Mouse (Mus musculus): ENCODE measurements around the gene Mat2b.
A peak's percentile ranks its signal among the peaks of the same experiment; 100 is the strongest.
"Not testable (repeated sequence)": the region's sequence is repeated elsewhere in the genome, so short reads cannot be mapped to it uniquely, and the experiment has no call there.

The Mat2b gene

DNA sequence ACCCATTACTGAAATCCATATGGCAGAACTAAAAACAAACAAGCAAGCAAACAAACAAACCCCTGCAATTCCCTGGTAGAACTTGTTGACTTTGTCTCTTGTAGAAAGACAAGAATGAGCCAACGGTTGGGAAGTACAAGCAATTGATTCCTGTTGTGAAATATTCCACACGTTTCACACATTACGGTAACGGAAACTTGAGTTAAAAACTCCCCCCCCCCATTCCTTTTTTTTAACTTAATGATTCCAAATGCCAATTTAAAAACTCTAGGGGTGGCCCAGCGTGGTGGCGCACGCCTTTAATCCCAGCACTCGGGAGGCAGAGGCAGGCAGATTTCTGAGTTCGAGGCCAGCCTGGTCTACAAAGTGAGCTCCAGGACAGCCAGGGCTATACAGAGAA is at the start of gene Mat2b:
Gene Mat2b (minus strand): TSS at position 101 of the 400 bp plus-strand sequence.
- DNase-seq, result no peak

DNA sequence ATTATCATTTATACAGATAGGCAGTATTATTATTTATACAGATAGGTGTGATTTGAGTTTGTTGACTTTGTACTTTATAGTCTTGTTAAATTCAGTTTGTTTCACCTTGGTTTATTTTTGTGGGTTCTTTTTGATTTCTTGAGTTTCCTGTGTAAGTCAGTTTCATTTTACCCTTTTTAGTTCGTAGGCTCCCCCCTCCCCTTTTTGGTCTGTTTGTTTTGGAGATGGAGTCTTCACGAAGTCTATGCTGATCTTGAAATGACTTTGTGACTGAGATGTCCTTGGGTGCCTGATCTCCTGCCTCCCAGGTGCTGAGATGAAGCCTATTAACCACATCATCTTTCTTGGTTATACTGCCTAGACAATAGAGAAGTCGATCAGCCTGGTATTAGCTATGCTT is 49.3 kb upstream of the Mat2b start:
- DNase-seq, result no peak

DNA sequence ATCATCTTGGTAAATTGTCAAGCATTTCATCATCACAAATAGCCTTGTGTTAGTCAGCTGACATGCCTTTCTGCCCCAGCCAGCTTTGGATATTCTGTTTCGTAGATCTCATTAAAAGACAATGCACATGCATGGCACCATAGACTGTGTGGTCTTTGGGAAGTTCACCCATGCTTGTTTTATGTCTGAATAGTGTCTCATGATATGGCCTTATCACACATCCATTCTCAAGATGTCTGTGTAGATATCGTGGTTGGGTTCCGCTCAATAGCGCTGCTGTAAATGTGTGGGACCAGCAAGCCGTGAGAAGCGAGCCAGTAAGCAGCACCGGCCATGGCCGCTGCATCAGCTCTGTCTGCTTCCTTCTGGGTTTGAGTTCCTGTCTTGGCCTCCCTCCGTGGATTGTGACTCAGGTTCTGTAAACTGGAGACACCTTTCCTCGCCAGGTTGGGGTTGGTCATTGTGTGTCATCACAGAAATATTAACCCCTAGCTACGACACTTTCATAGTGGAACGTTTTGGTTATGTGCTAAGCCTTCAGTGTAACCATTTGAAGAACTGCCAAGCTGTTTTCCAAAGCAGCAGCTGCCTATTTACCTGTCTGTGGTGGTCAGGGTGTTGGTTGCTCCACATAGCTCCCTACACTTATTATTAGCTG is 46.7 kb upstream of the Mat2b start:
- no peak for DNase-seq

DNA sequence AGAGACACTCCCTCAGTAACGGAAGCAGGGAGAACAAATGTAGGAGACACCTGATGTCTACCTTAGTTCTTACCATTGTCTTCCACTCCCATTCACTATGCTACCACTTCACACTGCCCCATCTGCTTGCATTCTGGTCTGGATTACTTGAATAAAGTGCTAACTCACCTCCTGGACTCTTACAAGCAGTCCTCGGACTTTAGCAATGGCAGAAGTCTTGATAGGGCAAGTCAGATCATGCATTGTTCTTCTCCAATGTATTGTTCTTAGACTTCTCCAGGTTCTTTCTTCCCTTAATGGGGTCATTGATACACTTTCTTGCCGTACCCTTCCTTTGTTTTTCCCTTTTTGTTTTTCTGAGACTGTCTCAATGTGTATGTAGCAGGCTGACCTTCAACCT is 42.4 kb upstream of the Mat2b start:
- no peak for DNase-seq

DNA sequence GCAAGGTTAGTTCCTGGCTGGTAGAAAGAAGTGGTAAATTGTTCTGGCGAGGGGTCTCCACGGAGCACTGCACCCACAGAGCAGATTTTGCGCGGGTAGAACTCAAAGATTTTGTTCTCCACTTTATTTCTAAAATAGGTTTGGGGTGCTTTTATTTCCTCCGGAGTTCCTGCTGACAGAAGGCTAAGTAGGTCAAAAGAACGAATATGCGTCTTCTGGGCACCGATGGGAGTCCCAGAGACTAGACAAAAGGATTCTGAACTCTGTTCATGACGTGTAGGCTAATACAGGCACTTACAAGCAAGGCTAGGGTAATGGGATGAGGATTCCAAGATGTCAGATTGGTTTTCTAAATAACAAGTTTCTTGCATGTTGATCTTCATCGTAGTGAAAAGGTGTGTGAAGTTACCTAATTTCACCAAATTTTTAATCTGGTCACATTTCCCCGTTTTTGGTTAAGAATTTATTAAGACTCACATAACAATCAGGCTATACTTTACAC is 39.3 kb upstream of the Mat2b start:
- DNase-seq, result no peak

DNA sequence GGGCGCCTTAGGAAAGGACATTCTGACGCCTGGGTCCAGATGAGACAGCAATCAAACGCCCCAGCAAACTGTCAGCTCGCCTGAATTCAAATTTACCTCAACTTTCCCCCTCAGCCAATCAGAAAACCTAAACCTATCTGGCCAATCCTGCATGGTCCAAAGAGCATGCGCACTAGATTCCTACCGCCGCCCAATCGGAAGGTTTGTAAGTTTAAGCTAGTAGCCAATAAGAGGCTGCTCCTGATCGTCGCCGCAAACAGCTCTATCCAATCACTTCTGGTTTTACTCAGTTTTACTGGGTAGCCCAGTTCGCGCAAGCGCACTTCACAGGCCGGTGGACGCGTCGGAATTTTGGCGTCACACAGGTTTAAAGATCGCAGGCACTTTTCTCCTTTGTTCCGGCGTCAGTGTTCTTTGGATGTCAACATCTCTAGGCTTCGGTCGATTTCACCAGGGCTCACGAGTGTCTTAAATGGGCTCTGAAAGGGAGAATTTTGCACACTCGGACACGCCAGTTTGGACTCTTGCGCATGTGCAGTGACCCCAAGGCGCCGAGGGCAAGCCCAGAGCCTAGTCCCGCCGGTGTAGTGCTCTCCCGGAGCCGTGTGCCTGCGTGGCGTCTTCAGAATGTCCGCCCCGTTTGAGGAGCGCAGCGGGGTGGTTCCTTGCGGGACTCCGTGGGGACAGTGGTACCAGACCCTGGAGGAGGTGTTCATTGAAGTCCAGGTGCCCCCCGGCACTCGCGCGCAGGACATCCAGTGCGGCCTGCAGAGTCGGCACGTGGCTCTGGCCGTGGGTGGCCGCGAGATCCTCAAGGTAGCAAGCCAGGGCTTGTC is 38.6 kb upstream of the Mat2b start, which contains the start of the genes Hmmr and Nudcd2:
Gene Hmmr (minus strand): TSS at position 84 of the 836 bp plus-strand sequence.
Gene Nudcd2 (plus strand): TSS at position 329 of the 836 bp plus-strand sequence.
- DNase-seq, result peak; percentile 97

DNA sequence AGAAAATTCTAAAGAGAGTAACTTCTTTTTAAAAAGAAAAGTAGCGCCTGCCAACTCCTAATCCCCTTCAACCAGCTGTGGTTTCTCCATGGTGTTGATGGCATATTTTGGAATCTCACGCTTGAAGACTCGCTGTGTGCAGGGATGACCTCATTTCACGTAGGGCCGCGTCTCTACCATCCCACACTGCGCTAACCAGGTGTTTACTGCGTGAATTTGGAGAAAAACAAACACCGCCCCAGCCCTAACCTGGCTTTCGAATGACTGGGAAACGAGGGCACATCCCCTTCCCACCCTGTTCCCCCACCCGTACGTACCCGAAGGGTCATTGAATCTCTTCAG is 38.0 kb upstream of the Mat2b start:
- no peak for DNase-seq

DNA sequence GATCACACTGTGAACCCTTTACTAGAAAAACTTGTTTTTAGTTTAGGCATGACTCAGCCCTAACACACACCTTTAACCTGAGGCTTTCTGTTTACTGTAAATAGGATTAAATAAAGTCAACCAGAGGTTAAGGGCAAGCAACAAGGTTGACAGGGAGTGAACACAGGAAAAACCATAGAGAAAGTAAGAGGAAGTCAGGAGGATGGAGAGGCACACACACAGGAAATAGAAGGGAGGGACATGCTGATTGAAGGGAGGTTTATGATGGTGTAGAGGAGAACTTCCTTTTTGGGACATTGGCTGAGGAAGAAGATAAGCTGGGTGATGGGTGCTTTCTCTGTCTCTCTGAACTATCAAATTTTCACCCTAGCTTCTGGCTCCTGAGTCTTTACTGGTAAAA is 23.3 kb upstream of the Mat2b start:
- no peak for DNase-seq

DNA sequence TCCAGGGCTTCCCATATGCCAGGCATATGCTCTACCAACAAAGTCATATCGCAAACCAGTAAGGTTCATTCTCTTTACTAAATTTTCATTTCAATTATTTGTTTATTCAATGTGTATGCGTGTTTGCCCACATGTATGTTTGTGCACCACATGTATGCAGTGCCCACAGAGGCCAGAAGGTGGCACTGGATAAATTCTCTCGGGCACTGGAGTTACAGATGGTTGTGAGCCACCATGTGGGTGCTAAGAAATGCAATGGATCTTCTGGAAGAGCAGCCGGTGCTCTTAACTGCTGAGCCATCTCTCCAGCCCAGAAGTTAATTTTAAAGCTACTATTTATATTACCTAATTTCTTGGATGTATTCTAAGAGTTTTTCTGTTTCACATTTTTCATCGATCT is 20.5 kb upstream of the Mat2b start:
- no peak for DNase-seq

DNA sequence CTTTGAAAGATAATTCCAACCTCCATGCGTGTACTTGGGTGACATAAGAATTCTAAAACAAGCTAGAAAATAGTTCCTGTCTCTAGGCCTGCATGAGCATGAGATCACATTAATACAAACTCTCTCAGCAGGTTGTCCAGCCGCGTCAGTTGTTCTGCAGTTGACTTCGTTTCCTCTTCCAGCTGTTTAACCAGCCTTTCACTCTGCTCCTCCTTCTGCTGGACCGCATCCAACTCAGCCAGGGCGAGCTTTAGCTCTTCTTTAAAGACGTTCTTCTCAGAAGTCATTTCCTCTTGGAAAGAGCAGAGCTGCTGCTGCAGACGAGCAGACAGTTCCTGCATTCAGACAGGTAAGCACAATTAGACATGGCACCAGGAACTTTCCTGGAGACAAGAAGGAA is 18.9 kb upstream of the Mat2b start:
- no peak for DNase-seq

DNA sequence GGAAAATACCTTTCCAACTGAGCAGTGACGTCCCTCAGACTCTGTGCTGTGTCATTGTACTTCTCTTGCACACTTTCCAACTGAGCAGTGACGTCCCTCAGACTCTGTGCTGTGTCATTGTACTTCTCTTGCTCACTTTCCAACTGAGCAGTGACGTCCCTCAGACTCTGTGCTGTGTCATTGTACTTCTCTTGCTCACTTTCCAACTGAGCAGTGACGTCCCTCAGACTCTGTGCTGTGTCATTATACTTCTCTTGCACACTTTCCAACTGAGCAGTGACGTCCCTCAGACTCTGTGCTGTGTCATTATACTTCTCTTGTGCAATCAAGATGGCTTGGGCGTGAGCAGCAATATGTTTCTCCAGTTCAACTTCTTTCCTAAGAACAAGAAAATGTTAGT is 14.9 kb upstream of the Mat2b start:
- DNase-seq, result not testable (repeated sequence)

DNA sequence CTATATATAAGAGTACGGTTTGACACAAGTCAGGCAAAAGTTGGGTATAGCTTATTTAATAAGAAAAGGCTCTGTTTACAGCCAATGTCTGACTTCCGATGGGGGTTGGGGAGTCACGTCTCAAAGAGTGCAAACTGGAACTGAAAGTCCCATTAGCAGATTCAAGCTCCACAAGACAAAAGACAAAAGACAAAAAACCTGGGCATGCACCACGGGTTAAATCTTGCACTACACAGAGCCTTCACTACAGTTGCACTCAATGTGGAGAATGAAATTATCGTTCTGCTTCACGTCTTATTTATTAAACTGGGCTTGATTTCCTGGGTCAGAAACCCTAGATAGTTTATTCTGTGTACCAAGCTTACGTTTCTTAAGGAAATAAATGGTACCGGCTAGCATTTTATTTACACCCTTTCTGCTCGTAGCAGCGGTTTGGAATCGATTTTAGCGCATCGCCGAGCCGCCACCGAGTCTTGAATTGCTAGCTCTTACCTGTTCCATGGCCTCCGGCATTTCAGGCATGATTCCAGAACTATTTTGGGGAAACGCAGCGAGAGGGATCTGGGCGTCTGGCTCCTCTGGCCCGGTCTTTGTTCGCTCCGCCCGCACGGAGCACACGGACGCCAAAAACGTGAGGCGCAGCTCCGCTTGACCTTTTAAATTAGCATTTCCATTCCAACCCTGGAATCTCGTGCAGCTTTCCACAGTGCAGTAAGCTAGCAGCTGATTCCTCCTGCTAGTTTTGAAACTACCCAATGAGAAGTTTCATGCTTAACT is 504 bp downstream of the Mat2b start:
- DNase-seq, result peak; percentile 84

DNA sequence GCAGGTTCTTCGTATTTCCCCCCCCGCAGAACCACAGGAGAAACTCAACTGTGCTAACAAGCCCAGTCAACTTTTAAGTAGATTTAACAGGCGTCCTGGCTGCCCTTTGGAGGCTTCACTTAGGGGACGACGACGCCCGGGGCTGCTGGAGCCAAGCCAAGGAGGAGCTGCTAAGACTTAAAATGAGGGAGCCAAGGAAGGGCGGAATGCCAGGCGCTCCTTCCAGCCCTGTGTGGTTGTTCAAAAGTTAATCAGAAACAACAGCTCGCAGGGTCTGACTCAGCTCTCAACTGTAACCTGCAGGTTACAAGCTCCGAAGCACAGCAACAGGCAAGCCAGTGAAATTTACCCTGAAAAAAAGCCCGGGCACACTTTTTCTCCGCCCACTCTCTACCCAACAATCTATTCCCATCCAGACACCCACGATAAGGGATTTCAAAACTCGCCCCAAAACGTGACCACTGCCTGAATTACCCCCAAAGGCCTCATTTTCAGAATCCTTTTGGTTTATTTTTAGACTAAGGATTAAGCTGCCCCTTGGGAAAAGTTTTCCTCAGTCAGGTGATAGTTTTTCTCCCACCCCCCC is 1.5 kb downstream of the Mat2b start:
- DNase-seq, result peak; percentile 70

DNA sequence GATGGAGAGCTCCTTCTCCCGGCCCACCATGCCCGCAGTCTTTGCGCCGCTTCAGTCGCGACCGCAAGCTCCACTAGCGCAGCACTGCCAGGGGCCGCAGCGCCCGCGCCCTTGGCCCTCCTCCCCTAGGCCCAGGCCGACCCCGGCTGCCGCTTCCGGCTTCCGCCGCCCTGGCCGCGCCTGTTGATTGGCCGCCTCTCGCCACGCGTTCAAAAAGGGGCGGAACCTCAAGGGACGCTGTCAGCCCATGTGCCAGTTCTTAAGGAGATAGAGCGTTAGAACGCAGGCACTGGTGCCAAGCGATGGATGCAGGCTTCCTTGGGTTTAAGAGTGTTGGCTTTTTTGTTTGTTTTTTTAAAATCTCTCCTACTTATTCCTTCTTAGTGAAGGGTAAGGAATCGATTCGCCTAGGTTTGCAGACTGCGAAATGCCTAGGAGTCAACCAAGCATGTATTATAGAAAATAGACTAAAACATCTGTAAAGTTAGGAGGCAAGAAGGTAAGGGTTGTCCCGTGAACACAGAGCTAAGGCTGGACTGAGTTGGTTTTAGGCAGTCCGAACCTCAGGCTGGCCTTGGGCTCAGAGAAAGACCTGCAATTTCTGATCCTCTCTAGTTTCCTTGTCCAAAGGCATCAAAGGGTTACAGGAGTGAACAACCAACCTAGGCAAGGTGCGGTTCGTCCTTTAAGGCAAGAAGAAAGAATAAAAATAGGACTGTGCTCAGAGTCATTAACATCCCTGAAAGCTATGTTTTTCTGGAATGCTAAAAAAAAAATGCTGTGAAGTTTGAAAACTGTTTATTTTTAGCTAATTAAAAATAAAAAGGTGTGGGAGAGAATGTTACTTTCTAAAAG is 2.3 kb downstream of the Mat2b start:
- DNase-seq, result peak; percentile 94

DNA sequence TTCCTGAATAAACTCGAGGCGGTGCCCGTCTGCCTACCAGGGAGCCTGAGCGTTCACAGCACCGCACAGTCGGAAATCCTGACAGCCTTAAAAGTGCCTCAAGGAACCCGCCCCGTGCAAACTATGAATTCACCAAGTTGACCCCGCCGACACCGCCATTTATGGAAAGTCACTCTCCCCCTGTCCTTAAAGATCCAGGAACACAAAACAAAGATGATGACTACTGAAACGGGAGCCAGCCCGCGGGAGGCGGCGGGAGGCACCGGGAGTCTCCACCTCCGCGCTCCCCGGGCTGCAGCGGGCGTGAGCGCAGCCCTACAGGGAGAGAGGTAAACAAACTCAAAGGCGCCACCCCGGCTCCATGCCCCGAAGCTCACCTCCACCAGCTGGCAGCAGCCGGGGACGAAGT is 2.9 kb downstream of the Mat2b start:
- no peak for DNase-seq

DNA sequence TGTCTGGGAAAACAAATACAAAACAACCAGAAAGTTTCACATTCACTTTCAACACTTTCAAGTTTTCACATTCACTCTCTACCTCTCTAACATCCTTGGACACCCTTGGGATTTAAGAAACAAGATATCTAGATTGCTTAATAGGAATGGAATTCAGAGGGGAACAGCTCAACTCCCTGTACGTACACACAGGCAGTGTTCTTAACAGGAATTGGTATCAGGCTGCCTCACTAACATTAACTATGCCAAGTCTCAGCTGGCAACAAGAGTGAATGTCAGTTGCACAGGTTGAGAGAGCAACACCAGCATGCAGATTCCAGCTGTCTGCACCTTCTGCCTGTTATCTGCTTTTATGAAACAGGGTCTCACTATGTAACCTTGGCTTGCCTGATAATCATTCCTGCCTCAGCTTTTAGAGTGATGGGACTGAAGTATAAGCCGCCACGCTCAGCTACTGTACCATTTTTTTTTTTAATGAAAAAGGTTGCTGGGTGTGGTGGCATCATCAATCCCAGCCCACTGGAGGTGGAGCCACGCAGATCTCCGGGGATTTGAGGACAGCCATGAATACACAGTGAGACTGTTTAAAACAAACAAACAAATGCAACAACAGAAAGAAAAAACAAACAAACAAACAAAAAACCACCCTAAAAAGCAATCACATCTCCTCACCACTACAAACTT is 4.4 kb downstream of the Mat2b start:
- DNase-seq, result peak; percentile 18

DNA sequence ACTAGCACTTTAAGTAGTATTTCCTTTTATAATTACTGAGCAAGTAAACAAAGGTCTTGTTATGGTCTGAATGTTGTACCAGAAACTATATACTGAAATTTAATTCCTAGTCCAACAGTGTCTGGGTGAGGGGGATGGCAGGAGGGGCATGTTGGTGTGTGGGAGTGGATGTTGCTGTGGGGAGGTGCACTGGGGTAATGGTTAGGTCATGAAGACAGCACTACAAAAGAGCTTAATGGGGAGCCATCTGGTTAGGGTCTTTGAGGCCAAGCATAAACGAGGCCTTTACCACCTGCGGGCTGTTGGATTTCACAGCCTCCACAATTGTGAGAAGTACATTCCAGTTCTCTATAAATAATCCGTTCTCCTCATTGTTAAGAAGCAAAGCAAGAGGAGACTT is 11.7 kb downstream of the Mat2b start:
- DNase-seq, result no peak

DNA sequence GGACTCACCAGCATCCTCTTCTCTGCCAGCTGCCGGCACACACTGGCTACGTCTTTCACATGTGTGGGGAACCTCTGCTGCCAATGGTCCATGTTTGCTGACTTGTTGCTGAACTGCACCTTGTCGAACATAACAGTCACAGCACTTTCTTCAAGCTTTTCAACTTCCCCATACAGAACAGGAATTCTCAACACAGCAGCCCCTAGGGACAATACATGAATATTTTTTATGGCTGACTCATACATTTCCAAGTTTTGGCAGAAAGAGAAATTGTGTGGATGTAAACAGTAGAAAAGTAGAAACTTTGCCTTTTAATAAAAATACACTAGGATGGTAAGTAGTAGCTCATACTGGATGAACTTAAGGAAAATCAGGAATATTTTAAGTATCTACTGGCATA is 12.5 kb downstream of the Mat2b start:
- no peak for DNase-seq

DNA sequence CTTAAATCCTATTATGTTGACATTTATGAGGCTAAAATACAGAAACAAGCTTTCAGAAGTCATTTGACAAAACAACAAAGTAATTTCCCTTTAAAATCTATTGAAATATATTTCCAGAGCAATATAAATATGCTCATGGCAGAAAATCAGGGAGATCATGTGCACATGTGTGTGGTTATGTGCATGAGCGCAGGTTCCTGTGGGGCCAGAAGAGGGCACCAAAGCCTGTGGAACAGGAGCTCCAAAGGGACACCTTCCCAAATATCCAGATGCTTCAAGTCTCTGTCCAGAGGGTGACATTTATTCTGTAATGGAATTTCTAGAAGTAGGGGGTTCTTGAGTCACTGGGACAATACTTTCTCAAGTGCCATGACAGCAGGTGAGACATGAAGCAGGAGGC is 17.8 kb downstream of the Mat2b start:
- no peak for DNase-seq

DNA sequence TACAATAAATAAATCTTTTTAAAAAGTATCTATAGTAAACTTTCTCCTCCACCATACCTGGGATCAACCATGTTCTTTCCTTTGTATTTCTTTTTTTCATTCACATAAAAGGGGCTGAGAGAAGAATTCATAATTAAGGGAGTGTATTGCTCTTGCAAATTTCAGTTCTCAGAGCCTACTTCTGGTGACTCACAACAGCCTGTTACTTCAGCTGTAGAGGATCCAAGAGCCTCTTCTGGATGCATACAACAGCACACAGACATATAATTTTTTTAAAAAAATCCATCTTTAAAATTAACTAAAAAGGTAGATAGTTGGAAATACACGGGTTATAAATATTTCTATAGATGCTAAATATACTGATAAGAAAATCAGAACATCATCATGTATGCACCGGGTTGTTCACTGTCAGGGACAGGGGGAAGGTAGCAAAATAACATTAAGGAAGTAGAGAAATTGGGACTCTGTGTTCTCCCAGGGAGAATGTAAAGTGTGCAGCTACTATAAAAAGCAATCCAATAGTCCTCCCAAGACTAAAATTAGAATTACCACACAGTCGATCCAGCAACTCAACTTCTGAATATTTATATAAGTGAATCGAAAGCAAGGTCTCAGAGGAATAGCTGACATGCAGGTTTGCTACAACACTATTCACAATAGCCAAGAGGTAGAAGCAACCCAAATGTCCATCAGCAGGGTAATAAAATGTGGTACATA is 19.8 kb downstream of the Mat2b start:
- DNase-seq, result no peak
